Mouse (Mus musculus) midbrain, embryonic 16.5 days (tissue): ENCODE data around the gene 4921509C19Rik. TPM values are rescaled to one million over a fixed set of nuclear protein-coding genes. Genes with fewer than 3 reads are reported as not detected.
"Not testable (repeated sequence)": the region's sequence is repeated elsewhere in the genome, so short reads cannot be mapped to it uniquely, and the experiment has no call there.

ENCODE experiments used
- ATAC-seq: fragments of 200-750 bp; cut with Nextera tagmentation; 2 replicates; pipeline ENCODE4 v1.8.0; 2017; ENCODE audit warnings: moderate TSS enrichment
- H3K27ac ChIP-seq: fragments of 300-500 bp; sonication (generic); 2 replicates; pipeline ENCODE4 v1.5.1; 2014; ENCODE audit warnings: mild to moderate bottlenecking, low read length, mixed read lengths
- H3K27me3 ChIP-seq: fragments of 300-500 bp; sonication (generic); 2 replicates; pipeline ENCODE4 v1.6.1; 2014; ENCODE audit warnings: low read depth, low read length, mixed read lengths; ENCODE audit not compliant: control insufficient read depth, insufficient read depth
- H3K36me3 ChIP-seq: fragments of 300-500 bp; sonication (generic); 2 replicates; pipeline ENCODE4 v1.6.1; 2014; ENCODE audit warnings: mild to moderate bottlenecking, low read length, moderate library complexity, mixed read lengths; ENCODE audit not compliant: control insufficient read depth, insufficient read depth
- H3K4me1 ChIP-seq: fragments of 300-500 bp; sonication (generic); 2 replicates; pipeline ENCODE4 v1.6.1; 2014; ENCODE audit warnings: mild to moderate bottlenecking, low read length, mixed read lengths; ENCODE audit not compliant: control insufficient read depth, insufficient read depth
- H3K4me2 ChIP-seq: fragments of 300-500 bp; sonication (generic); 2 replicates; pipeline ENCODE4 v1.6.1; 2014; ENCODE audit warnings: mild to moderate bottlenecking, low read length, mixed read lengths
- H3K4me3 ChIP-seq: fragments of 300-500 bp; sonication (generic); 2 replicates; pipeline ENCODE4 v1.5.1; 2014; ENCODE audit warnings: low read depth, mild to moderate bottlenecking, low read length, moderate library complexity, mixed read lengths
- H3K9ac ChIP-seq: fragments of 300-500 bp; sonication (generic); 2 replicates; pipeline ENCODE4 v1.6.1; 2014; ENCODE audit warnings: low read depth, low read length, mixed read lengths
- H3K9me3 ChIP-seq: fragments of 300-500 bp; sonication (generic); replicated peaks from 2 replicates; pipeline ENCODE4 v1.6.1; 2014; ENCODE audit warnings: mild to moderate bottlenecking, low read length, mixed read lengths; ENCODE audit not compliant: control insufficient read depth, poor library complexity, severe bottlenecking
- WGBS: fragments of 180-500 bp; shearing (Covaris S2); extraction: QIAGEN DNeasy Blood & Tissue Kit; methylation state at CpG from one replicate; pipeline ENCODE4 v1.1.7; 2014; 5-methylcytosine and 5-hydroxymethylcytosine counted together
- polyA plus RNA-seq: library from polyadenylated mRNA; unstranded; fragments of >200 nt; fragmentation: Nextera tagmentation; extraction: Ambion mirVana; gene quantifications from 2 replicates; pipeline ENCODE4 v1.2.1, GENCODE M21; 2015

4921509C19Rik gene
- polyA plus RNA-seq, result not detected in 2 replicates

DNA sequence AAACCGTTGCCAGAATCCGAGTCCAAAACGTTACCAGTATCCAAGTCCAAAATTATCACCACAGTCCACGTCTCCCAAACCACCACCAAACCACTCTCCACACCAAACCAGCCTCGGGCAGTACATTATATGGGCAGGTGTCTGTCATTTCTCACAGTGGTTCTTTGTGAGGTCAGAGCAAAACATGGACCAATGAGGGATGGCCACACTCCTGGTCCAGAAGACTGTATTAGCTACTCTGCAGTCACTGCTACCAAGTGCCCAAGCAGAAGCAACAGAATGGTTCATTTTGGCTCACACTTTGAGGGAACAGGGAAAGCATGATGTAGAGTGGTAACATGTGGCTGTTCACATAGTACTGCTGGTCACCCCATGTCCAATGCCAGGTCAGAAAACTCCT lies at the start of gene 4921509C19Rik:
Gene 4921509C19Rik, minus strand, starts transcription at position 101 of the 400 bp plus-strand sequence.
- not testable (repeated sequence) for H3K4me1 ChIP-seq, H3K9ac ChIP-seq, H3K4me3 ChIP-seq, H3K9me3 ChIP-seq, H3K4me2 ChIP-seq, H3K27ac ChIP-seq, ATAC-seq, H3K36me3 ChIP-seq, H3K27me3 ChIP-seq
- WGBS, result 81% methylated on average over 5 of the region's 5 CpGs

DNA sequence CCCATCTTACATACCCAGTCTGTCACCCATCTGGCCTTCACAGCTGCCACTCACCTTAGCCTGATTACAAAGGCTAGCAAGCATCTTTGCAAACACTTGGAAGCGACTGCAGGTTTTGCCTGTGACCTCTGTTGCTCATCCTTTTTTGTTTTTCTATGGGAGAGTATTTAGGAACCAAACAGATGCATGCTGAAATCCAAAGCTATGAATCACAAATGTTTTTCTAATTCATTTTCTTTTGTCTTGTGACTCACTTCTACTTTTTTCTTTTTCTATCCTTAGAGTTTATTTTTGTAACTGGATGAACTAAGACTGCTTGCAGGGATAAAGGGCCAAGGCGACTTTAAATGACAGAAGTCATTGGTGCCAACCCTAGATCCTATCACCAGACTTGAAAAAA lies 49.6 kb upstream of the 4921509C19Rik start:
- H3K27me3 ChIP-seq, result no peaks in the 10 kb centered on the region
- H3K27ac ChIP-seq, result no peak overlapping the region
- H3K9ac ChIP-seq, result no peak overlapping the region
- ATAC-seq, result no peak
- no peaks in the 10 kb centered on the region for H3K4me1 ChIP-seq
- no peak overlapping the region for H3K4me2 ChIP-seq
- 78% methylated on average over 2 of the region's 2 CpGs for WGBS
- H3K4me3 ChIP-seq, result no peak overlapping the region
- no peaks in the 10 kb centered on the region for H3K9me3 ChIP-seq
- H3K36me3 ChIP-seq, result peaks cover 11% of the 10 kb centered on the region

DNA sequence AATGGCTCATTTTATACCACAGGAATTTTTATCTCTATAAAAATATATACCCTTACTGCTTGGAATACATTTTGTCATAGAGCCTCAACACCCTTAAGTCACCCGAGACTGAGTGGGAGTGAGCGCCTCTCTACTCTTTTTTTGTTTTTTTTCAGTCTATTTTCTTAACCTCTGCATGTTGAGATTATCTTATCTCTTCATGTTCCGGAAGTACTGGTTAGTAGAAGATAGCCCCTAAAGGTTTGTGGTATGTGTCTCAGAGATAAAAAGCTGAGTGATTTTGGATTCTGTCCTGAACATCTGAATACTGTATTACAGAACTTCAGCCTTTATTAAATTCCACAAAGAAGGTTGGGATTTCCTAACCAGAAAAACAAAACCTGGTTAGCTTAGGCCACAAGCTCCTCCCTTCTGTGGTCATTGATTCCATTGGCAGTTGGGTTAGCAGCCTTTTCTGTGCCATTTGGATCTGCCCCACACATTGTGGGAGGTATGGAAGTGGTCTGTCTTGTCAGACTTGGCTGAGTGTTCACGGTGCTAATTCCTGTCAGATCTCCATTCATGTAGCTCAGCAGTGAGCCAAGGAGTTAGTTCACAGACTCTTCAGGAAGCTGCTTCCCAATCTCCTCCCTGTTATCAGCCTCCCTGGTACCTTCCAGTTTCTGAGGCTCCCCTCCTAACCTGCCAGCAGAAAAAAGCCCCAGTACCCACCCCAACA lies 48.5 kb upstream of the 4921509C19Rik start:
- 61% methylated on average over 4 of the region's 4 CpGs for WGBS
- H3K36me3 ChIP-seq, result peaks cover 15% of the 10 kb centered on the region

DNA sequence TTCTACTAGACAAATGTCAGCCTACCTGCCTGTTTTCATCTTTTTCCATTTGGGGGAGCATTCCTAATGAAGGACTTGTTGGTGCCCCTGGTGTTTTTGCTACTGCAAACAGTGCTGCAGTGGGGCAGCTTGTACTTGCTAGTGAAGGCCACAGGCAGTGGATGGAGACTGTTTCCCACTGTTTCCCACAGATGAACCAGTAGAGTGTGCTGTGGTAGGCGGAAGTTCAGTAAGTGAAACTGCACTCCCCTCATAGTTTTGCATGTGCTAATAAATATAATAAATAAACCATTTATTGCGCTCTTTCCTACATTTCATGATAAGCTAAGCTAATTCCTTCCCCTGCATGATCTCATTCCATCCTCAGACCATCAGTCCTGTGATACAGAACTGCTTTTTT lies 43.0 kb upstream of the 4921509C19Rik start:
- Histone ChIP-seq H3K4me3 (no peak overlapping the region), H3K9ac (no peak overlapping the region), H3K4me1 (no peaks in the 10 kb centered on the region), H3K9me3 (no peaks in the 10 kb centered on the region), H3K36me3 (peaks cover 30% of the 10 kb centered on the region), H3K27ac (no peak overlapping the region), H3K27me3 (no peaks in the 10 kb centered on the region), H3K4me2 (no peak overlapping the region)
- 94% methylated on average over 2 of the region's 2 CpGs for WGBS
- no peak for ATAC-seq

More for the DNA sequence above, 48.5 kb upstream of the 4921509C19Rik start:
- Histone ChIP-seq H3K9me3 (no peaks in the 10 kb centered on the region), H3K27ac (no peak overlapping the region), H3K9ac (no peak overlapping the region), H3K4me1 (no peaks in the 10 kb centered on the region), H3K4me3 (no peak overlapping the region), H3K27me3 (no peaks in the 10 kb centered on the region), H3K4me2 (no peak overlapping the region)
- ATAC-seq, result no peak

DNA sequence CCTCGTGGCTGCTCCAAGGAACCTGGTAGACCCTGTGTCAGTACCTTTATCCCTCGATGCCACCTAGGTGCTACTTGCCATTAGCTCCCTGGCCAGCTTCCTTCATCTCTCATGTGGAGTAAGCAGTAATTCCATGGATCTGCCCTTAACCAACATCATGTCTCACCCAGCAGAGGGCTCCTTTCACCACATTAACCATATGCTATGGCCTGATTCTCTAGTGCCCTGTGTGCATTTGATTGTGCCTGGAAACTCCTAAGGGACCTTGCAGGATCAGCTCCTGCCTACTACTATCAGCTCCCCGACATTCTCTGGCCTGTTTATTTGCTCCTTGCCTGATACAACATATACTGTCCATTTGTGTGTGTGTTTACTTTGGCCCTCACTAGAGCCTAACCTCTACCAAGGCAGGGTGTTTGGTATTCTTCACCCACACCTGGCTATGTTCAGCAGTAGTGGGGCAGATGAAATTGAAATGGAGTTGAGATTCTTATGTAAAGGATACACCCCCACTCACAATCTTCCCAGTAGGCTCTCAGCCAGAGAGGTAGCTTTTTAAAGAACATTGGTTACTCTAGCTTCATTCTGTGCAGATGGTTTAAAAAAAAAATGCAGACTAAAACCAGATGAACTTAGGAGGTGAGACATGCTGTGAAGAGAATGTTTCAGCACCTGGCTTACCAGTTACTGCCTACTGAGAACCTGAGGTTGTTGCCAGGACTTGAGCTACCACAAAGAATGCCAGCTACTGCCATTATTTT lies 37.8 kb upstream of the 4921509C19Rik start:
- H3K9me3 ChIP-seq, result no peaks in the 10 kb centered on the region
- no peak overlapping the region for H3K4me2 ChIP-seq
- 90% methylated on average over 3 of the region's 3 CpGs for WGBS
- no peak overlapping the region for H3K27ac ChIP-seq
- no peak overlapping the region for H3K9ac ChIP-seq
- no peaks in the 10 kb centered on the region for H3K27me3 ChIP-seq
- H3K36me3 ChIP-seq, result peaks cover 58% of the 10 kb centered on the region
- no peaks in the 10 kb centered on the region for H3K4me1 ChIP-seq
- no peak for ATAC-seq
- no peak overlapping the region for H3K4me3 ChIP-seq

DNA sequence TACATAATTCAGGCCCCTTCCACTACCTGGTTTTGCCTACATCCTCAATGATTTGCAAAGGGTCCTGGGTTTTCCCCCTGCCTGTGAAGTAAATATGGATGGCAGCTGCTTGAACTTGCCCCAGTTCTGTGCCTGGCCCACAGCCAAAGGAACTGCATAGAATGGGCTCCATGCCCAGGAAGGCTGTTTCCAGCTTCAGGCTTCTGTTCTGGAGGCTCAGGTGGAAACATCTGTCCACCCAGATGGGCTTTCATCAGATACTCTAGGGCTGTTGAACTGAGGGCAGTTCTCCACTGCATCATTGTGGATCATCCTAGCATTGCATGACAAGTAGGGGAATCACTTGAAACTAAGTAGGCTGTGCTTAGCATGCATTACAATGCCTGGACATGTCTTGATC lies 36.2 kb upstream of the 4921509C19Rik start:
- no peak overlapping the region for H3K4me2 ChIP-seq
- no peak for ATAC-seq
- H3K27ac ChIP-seq, result no peak overlapping the region

DNA sequence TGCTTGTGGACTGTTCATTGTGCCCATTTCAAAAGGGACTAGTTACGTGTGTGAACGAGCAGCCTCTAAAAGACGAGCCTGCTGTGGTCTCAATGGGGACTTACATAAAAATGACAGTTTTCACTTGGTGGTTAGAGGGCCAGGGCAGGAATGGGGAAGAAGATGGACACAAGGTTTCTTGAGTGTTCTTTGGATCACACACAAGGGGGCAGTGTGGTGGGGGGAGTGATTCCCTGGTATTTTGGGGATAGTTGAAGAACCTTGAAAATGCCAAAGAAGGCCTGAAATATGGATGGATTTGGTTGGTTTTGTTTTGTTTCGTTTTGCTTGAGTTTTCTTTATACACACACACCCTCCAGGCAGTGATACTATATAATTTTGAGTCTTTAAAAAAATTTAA lies 28.3 kb upstream of the 4921509C19Rik start:
- 87% methylated on average over 4 of the region's 4 CpGs for WGBS
- no peak overlapping the region for H3K4me2 ChIP-seq
- H3K27ac ChIP-seq, result no peak overlapping the region
- no peaks in the 10 kb centered on the region for H3K9me3 ChIP-seq
- H3K4me1 ChIP-seq, result no peaks in the 10 kb centered on the region
- peaks cover 36% of the 10 kb centered on the region for H3K36me3 ChIP-seq
- no peak for ATAC-seq
- no peak overlapping the region for H3K4me3 ChIP-seq
- H3K27me3 ChIP-seq, result no peaks in the 10 kb centered on the region
- H3K9ac ChIP-seq, result no peak overlapping the region

More for the DNA sequence above, 36.2 kb upstream of the 4921509C19Rik start:
- no peak overlapping the region for H3K4me3 ChIP-seq
- no peaks in the 10 kb centered on the region for H3K4me1 ChIP-seq
- H3K36me3 ChIP-seq, result peaks cover 60% of the 10 kb centered on the region
- no peak overlapping the region for H3K9ac ChIP-seq
- H3K27me3 ChIP-seq, result no peaks in the 10 kb centered on the region
- no peaks in the 10 kb centered on the region for H3K9me3 ChIP-seq

DNA sequence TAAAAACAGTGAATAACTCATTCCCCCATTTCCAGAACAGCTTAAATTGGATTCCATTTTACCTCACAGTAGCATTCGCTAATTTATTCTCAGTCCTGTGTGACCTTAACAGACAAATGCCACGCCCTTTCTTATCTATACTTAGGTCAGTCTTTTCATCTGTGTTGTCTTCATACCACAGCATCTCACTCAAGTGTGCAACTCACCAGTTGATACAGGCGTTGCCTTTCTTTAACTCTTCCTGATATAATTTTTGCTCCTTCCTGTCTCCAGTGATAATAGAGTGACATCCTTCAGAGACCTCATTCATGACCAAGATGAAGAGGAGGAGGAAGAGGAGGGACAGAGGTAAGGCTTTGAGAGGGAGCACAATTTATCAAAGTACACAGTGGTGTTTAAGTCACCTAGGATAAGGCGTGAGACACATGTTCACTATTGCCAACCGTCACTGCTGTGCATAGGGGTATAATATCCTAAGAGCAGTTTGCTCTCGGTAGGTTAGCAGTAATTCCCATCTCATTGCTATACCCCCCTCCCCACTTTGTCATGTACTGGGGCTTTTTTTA lies 24.6 kb upstream of the 4921509C19Rik start:
- peaks cover 13% of the 10 kb centered on the region for H3K4me1 ChIP-seq
- no peak overlapping the region for H3K27ac ChIP-seq
- ATAC-seq, result no peak
- no peak overlapping the region for H3K4me3 ChIP-seq
- H3K27me3 ChIP-seq, result no peaks in the 10 kb centered on the region
- peaks cover 18% of the 10 kb centered on the region for H3K36me3 ChIP-seq
- WGBS, result 94% methylated on average over 6 of the region's 6 CpGs
- H3K9ac ChIP-seq, result no peak overlapping the region
- no peak overlapping the region for H3K4me2 ChIP-seq
- H3K9me3 ChIP-seq, result no peaks in the 10 kb centered on the region

DNA sequence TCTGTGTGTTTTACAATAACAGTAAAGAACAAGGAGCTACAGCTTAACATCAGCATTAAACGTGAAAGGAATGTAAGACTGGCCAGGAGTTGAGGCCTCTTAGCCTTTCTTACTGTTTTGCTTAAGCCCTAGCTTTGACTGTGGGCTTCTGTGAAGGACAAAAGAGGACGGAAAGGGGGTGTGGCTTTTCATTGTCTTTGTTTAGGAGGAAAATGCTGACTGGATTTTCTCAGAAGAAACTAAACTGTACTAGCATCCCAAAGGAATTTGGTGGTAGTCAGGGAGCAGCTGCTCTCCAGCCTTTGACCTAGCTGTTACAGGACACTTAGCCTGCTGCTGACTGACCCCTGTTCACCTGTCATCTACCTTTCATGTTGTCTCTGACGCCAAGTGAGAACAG lies 22.4 kb upstream of the 4921509C19Rik start:
- no peaks in the 10 kb centered on the region for H3K27me3 ChIP-seq
- H3K27ac ChIP-seq, result no peak overlapping the region
- peaks cover 21% of the 10 kb centered on the region for H3K4me1 ChIP-seq
- H3K36me3 ChIP-seq, result peaks cover 8% of the 10 kb centered on the region
- H3K9ac ChIP-seq, result no peak overlapping the region
- no peak overlapping the region for H3K4me3 ChIP-seq
- H3K4me2 ChIP-seq, result no peak overlapping the region
- ATAC-seq, result no peak
- no peaks in the 10 kb centered on the region for H3K9me3 ChIP-seq
- WGBS, result 41% methylated on average over 3 of the region's 3 CpGs
